Mouse (Mus musculus) liver, adult 2 months (tissue): ENCODE measurements at regions not wholly inside any gene's neighbourhood (a gene's known extent, or its start where the extent isn't known, plus 50 kb on each side); places are given as distances from the start of the nearest gene placed in this dataset.

Experiments
- CTCF ChIP-seq: fragments of 200-500 bp; IDR thresholded peaks from 2 replicates; pipeline ENCODE4 v1.5.1; 2011; ENCODE audit warnings: low read depth, low read length, control low read depth
- POLR2A ChIP-seq: fragments of 200-500 bp; IDR thresholded peaks from 2 replicates; pipeline ENCODE4 v1.6.1; 2011; ENCODE audit warnings: low read length, control low read depth; ENCODE audit not compliant: insufficient read depth; ENCODE audit errors: extremely low read depth

DNA sequence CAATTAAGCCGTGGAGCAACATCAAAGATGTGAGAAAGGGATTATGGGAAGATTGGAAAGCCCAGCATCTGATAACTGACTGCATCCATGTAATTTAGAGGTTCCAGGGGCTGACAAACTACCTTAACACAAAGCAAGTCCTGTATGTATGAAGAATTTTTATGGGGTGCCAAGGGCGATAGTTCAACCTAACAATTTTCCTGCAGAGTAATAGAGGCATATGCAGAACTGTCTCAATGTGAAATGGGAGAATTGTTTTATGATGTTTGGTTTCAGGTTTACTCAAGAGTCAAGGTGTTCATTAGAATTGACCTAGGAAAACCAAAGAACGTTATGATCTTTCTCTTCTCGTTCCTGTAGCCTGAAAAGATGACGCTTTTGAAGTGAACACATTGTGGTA, 184.1 kb downstream of the Ptprc start:
- TF ChIP-seq POLR2A (no peak), CTCF (no peak)
